Mouse (Mus musculus) kidney, postnatal 0 days (tissue): ENCODE data around the gene Sipa1l1. TPM values are rescaled to one million over a fixed set of nuclear protein-coding genes. Genes with fewer than 3 reads are reported as not detected.

Experiments
- ATAC-seq: fragments of 200-750 bp; cut with Nextera tagmentation; replicated peaks from 2 replicates; pipeline ENCODE4 v1.8.0; 2017; ENCODE audit warnings: low read depth, moderate number of reproducible peaks, moderate TSS enrichment, moderate library complexity; ENCODE audit not compliant: low FRiP score
- DNase-seq: peaks from one replicate; pipeline ENCODE4 v3.0.0-alpha.2; 2016; ENCODE audit warnings: low spot score
- H3K27ac ChIP-seq: fragments of 300-500 bp; sonication (generic); 2 replicates; pipeline ENCODE4 v1.5.1; 2014; ENCODE audit warnings: mild to moderate bottlenecking
- H3K27me3 ChIP-seq: fragments of 300-500 bp; sonication (generic); 2 replicates; pipeline ENCODE4 v1.6.1; 2014; ENCODE audit warnings: low read length, mixed read lengths; ENCODE audit not compliant: insufficient read depth
- H3K36me3 ChIP-seq: fragments of 300-500 bp; sonication (generic); 2 replicates; pipeline ENCODE4 v1.6.1; 2014; ENCODE audit warnings: low read length, mixed read lengths; ENCODE audit not compliant: insufficient read depth
- H3K4me1 ChIP-seq: fragments of 300-500 bp; sonication (generic); replicated peaks from 2 replicates; pipeline ENCODE4 v1.6.1; 2014; ENCODE audit warnings: antibody characterized with exemption, low read length, mixed read lengths; ENCODE audit not compliant: insufficient read depth
- H3K4me2 ChIP-seq: fragments of 300-500 bp; sonication (generic); 2 replicates; pipeline ENCODE4 v1.6.1; 2014; ENCODE audit warnings: mild to moderate bottlenecking, low read length, moderate library complexity, mixed read lengths
- H3K4me3 ChIP-seq: fragments of 300-500 bp; sonication (generic); replicated peaks from 2 replicates; pipeline ENCODE4 v1.5.1; 2014; ENCODE audit warnings: low read depth, low read length
- H3K9ac ChIP-seq: fragments of 300-500 bp; sonication (generic); 2 replicates; pipeline ENCODE4 v1.6.1; 2014; ENCODE audit warnings: low read depth, low read length
- H3K9me3 ChIP-seq: fragments of 300-500 bp; sonication (generic); replicated peaks from 2 replicates; pipeline ENCODE4 v1.6.1; 2016; ENCODE audit warnings: low read length, inconsistent platforms, mixed read lengths
- CTCF ChIP-seq: IDR thresholded peaks from 2 replicates; pipeline ENCODE4 v1.5.1; 2016; ENCODE audit warnings: antibody characterized with exemption, low read depth, mild to moderate bottlenecking, moderate library complexity
- WGBS: fragments of 180-500 bp; shearing (Covaris S2); extraction: QIAGEN DNeasy Blood & Tissue Kit; methylation state at CpG from one replicate; pipeline ENCODE4 v1.1.7; 2014; 5-methylcytosine and 5-hydroxymethylcytosine counted together
- polyA plus RNA-seq: library from polyadenylated mRNA; unstranded; fragments of >200 nt; fragmentation: Nextera tagmentation; extraction: Ambion mirVana; gene quantifications from 2 replicates; pipeline ENCODE4 v1.2.1, GENCODE M21; 2015

Gene Sipa1l1
- polyA plus RNA-seq, 1 experiment from 2014 or later = 17.3 TPM

DNA sequence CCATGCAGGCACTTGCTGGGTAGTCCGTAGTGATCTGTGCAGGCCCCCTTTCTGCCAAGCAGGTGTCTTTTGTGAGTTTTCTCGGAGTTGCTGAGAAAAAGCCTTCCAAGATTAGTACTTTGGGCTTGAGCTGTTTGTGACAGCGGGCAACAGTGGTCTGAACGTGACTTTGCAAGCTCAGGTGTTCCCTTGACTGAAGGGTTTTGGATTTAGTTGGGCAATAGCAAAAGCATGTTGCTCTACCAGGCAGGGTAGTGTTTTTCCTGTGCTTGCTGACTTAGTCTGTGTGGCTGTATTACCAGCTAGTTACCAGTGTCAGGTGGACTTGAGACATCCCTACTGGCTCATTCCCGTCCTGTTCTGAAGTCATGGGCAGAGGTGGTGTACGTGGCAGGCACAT lies 30.2 kb downstream of the Sipa1l1 start:
- H3K4me3 ChIP-seq = no peak overlapping the region
- DNase-seq = no peak
- H3K4me2 ChIP-seq = no peak overlapping the region
- no peaks in the 10 kb centered on the region for H3K9me3 ChIP-seq
- no peak overlapping the region for H3K27ac ChIP-seq
- WGBS = 92% methylated on average over 6 of the region's 6 CpGs
- H3K27me3 ChIP-seq = no peaks in the 10 kb centered on the region
- no peak for TF ChIP-seq CTCF
- ATAC-seq = no peak
- H3K9ac ChIP-seq = no peak overlapping the region
- no peaks in the 10 kb centered on the region for H3K4me1 ChIP-seq
- no peaks in the 10 kb centered on the region for H3K36me3 ChIP-seq

- Histone ChIP-seq H3K4me3 (no peak overlapping the region), H3K9me3 (no peaks in the 10 kb centered on the region), H3K4me1 (no peaks in the 10 kb centered on the region), H3K27ac (no peak overlapping the region), H3K36me3 (no peaks in the 10 kb centered on the region), H3K4me2 (no peak overlapping the region), H3K9ac (no peak overlapping the region), H3K27me3 (no peaks in the 10 kb centered on the region)
- no peak for ATAC-seq
- 91% methylated on average over 6 of the region's 6 CpGs for WGBS
- DNase-seq = no peak
- no peak for TF ChIP-seq CTCF
Observed at GRCm38 (mm10) chr12:82204106-82204505, 35.0 kb downstream of the Sipa1l1 start.

DNA sequence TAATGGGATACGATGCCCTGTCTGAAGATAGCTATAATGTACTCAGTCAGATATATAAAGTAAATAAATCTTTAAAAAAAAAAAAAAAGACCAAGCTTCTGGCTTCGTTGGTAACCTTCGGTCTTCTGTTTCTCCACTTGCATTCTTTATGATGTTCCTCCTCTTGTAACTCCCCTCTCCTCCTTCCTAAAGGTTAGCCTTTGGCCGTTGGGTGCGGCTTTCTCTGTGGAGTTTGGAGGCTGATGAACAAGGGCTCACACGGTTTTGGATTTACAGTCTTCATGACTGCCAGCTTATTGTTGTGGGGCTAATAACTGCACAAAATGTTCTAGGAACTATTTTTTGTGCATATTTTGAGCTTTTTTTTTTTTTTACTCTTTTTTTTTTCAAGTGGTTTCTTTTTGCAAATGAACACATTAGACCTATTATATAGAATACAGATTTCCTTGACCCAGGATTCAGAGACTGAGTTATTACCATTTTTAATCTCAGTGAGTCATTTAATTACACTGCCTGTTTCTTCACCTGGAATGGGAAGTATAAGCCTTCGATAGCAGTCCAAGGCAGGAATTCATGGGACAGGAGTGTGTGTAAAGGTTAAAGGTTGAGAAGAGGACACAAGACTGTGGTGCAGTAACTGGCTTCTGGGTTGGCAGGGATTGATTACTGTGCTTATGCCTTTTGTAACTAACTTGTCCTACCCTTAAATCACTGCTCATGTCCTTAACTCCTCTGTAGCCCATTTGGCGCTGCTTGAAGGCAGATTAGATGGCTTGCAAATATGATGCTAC lies 37.9 kb downstream of the Sipa1l1 start:
- TF ChIP-seq CTCF = no peak
- DNase-seq = no peak
- WGBS = 58% methylated on average over 8 of the region's 8 CpGs
- ATAC-seq = no peak
- Histone ChIP-seq H3K9me3 (no peaks in the 10 kb centered on the region), H3K9ac (no peak overlapping the region), H3K27me3 (no peaks in the 10 kb centered on the region), H3K4me1 (no peaks in the 10 kb centered on the region), H3K36me3 (no peaks in the 10 kb centered on the region), H3K27ac (no peak overlapping the region), H3K4me2 (no peak overlapping the region), H3K4me3 (no peak overlapping the region)

DNA sequence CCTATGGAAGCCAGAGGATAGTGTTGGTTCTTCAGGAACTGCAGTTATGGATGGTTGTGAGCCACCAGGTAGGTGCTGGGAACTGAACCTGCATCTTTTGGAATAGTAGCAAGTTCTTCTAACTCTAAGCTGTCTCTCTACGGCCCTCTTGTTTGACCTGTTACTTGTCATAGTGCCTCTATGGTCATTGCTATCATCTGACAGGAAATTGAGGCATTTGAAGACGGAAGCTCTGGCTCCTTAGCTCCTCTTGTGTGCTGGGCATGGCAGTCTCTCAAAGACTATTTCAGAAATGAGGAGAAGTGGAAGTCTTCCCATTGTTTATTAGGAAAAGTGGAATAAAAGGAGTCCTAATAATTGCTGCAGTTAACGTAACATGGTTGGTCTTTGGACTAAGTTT lies 38.9 kb downstream of the Sipa1l1 start:
- H3K4me3 ChIP-seq = no peak overlapping the region
- H3K9me3 ChIP-seq = no peaks in the 10 kb centered on the region
- ATAC-seq (no peak), DNase-seq (no peak)
- H3K27me3 ChIP-seq = no peaks in the 10 kb centered on the region
- no peaks in the 10 kb centered on the region for H3K36me3 ChIP-seq
- H3K27ac ChIP-seq = no peak overlapping the region
- H3K4me1 ChIP-seq = no peaks in the 10 kb centered on the region
- H3K9ac ChIP-seq = no peak overlapping the region
- TF ChIP-seq CTCF = no peak
- 83% methylated on average over 3 of the region's 3 CpGs for WGBS
- H3K4me2 ChIP-seq = no peak overlapping the region

GRCm38 (mm10) chr12:82208611-82209010 lies 39.5 kb downstream of the Sipa1l1 start:
- Histone ChIP-seq H3K9ac (no peak overlapping the region), H3K4me1 (no peaks in the 10 kb centered on the region), H3K36me3 (no peaks in the 10 kb centered on the region), H3K27me3 (no peaks in the 10 kb centered on the region), H3K4me3 (no peak overlapping the region), H3K27ac (no peak overlapping the region), H3K4me2 (no peak overlapping the region), H3K9me3 (no peaks in the 10 kb centered on the region)
- WGBS = 80% methylated on average over 4 of the region's 4 CpGs
- no peak for TF ChIP-seq CTCF
- ATAC-seq (no peak), DNase-seq (no peak)

DNA sequence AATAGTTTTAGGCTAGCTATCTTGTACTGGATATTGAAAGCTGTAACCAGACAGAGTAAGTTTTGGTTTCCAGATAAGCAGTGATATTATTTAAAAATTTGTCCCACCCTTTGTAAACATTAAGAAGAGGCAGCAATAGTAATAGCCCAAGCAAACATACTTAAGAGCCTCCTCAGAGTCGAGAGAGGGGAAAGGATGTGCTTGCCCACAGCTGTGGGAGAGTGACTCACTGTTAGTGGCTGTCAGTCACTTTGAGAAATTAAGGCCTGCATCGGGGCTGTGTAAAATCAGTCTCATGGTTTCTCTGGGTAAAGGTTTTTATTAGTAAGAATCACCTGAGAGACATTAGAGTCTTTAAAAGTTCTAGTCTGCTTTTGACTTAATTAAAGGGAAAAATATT lies 40.6 kb downstream of the Sipa1l1 start:
- ATAC-seq = no peak
- no peak for DNase-seq
- H3K4me1 ChIP-seq = no peaks in the 10 kb centered on the region
- no peaks in the 10 kb centered on the region for H3K9me3 ChIP-seq
- H3K27me3 ChIP-seq = no peaks in the 10 kb centered on the region
- TF ChIP-seq CTCF = no peak
- WGBS = 21% methylated on average over 2 of the region's 2 CpGs
- no peak overlapping the region for H3K4me3 ChIP-seq
- no peaks in the 10 kb centered on the region for H3K36me3 ChIP-seq
- H3K27ac ChIP-seq = no peak overlapping the region
- no peak overlapping the region for H3K4me2 ChIP-seq
- no peak overlapping the region for H3K9ac ChIP-seq

DNA sequence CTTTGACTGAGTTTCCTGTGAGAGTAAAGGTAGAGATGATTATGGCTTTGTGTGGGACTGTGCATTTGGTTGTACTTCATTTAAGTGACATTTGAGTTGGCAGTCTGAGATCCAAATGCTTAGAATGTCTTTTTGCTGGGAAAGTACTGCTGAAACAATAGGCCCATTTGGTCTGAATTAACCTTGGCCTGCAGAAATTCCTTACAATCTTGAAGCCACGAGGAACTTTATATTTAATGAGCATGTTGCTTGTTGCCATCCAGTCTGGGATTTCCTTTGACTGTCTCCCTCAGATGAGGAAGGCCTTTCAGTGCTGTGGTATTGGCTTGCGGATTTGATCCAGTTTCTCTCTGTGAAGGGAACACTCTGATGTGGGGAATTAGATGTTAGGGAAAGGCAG lies 43.9 kb downstream of the Sipa1l1 start:
- 66% methylated on average over 2 of the region's 2 CpGs for WGBS
- Histone ChIP-seq H3K27ac (no peak overlapping the region), H3K4me2 (no peak overlapping the region), H3K4me1 (peaks cover 4% of the 10 kb centered on the region; the same call in 1 of the 2 replicates), H3K4me3 (no peak overlapping the region), H3K36me3 (no peaks in the 10 kb centered on the region), H3K9me3 (no peaks in the 10 kb centered on the region), H3K9ac (no peak overlapping the region), H3K27me3 (no peaks in the 10 kb centered on the region)
- ATAC-seq = no peak
- TF ChIP-seq CTCF = no peak
- no peak for DNase-seq
